Mouse (Mus musculus): ENCODE measurements around the gene Dennd2c.
A peak's percentile ranks its signal among the peaks of the same experiment; 100 is the strongest.
"Not testable (repeated sequence)": the region's sequence is repeated elsewhere in the genome, so short reads cannot be mapped to it uniquely, and the experiment has no call there.

Dennd2c gene

GRCm38 (mm10) chr3:103169771-103170170 lies 67.4 kb downstream of the Dennd2c start:
- peak; percentile 77 for DNase-seq (ENCODE audit: low read depth, low spot score)

GRCm38 (mm10) chr3:103171505-103172267 lies 69.3 kb downstream of the Dennd2c start, which contains the start of gene Bcas2:
Gene Bcas2, plus strand, starts transcription at chr3:103171655.
- DNase-seq (ENCODE audit: low read depth, low spot score), result peak; percentile 99

GRCm38 (mm10) chr3:103172615-103173014 lies 70.2 kb downstream of the Dennd2c start:
- DNase-seq (ENCODE audit: low read depth, low spot score), result no peak

- no peak for DNase-seq (ENCODE audit: low read depth, low spot score)
These were observed 74.3 kb downstream of the Dennd2c start for GRCm38 (mm10) chr3:103176740-103177139.

GRCm38 (mm10) chr3:103179527-103179926 lies 77.1 kb downstream of the Dennd2c start:
- no peak for DNase-seq (ENCODE audit: low read depth, low spot score)

GRCm38 (mm10) chr3:103181171-103181570 lies 78.8 kb downstream of the Dennd2c start:
- no peak for DNase-seq (ENCODE audit: low read depth, low spot score)

GRCm38 (mm10) chr3:103182821-103183220 lies 80.4 kb downstream of the Dennd2c start:
- no peak for DNase-seq (ENCODE audit: low read depth, low spot score)

- not testable (repeated sequence) for DNase-seq (ENCODE audit: low read depth, low spot score)
These were observed 82.1 kb downstream of the Dennd2c start for GRCm38 (mm10) chr3:103184467-103184866.

GRCm38 (mm10) chr3:103188451-103188850 lies 86.0 kb downstream of the Dennd2c start:
- no peak for DNase-seq (ENCODE audit: low read depth, low spot score)

GRCm38 (mm10) chr3:103188856-103189255 lies 86.5 kb downstream of the Dennd2c start:
- no peak for DNase-seq (ENCODE audit: low read depth, low spot score)

- DNase-seq (ENCODE audit: low read depth, low spot score), result no peak
These were observed 89.8 kb downstream of the Dennd2c start for GRCm38 (mm10) chr3:103192161-103192560.

GRCm38 (mm10) chr3:103193186-103193585 lies 90.8 kb downstream of the Dennd2c start:
- no peak for DNase-seq (ENCODE audit: low read depth, low spot score)

GRCm38 (mm10) chr3:103196320-103196823 lies 94.0 kb downstream of the Dennd2c start:
- no peak for DNase-seq (ENCODE audit: low read depth, low spot score)

GRCm38 (mm10) chr3:103199386-103199785 lies 97.0 kb downstream of the Dennd2c start:
- no peak for DNase-seq (ENCODE audit: low read depth, low spot score)

GRCm38 (mm10) chr3:103201105-103201504 lies 98.7 kb downstream of the Dennd2c start:
- not testable (repeated sequence) for DNase-seq (ENCODE audit: low read depth, low spot score)

- no peak for DNase-seq (ENCODE audit: low read depth, low spot score)
These were observed 101.2 kb downstream of the Dennd2c start for GRCm38 (mm10) chr3:103203554-103203953.

- DNase-seq (ENCODE audit: low read depth, low spot score), result no peak
These were observed 102.0 kb downstream of the Dennd2c start for GRCm38 (mm10) chr3:103204445-103204844.

GRCm38 (mm10) chr3:103206393-103206792 lies 104.0 kb downstream of the Dennd2c start:
- DNase-seq (ENCODE audit: low read depth, low spot score), result no peak

GRCm38 (mm10) chr3:103207749-103208148 lies 105.3 kb downstream of the Dennd2c start:
- no peak for DNase-seq (ENCODE audit: low read depth, low spot score)

GRCm38 (mm10) chr3:103208237-103208636 lies 105.8 kb downstream of the Dennd2c start:
- no peak for DNase-seq (ENCODE audit: low read depth, low spot score)

GRCm38 (mm10) chr3:103211101-103211500 lies 108.7 kb downstream of the Dennd2c start:
- no peak for DNase-seq (ENCODE audit: low read depth, low spot score)

- DNase-seq (ENCODE audit: low read depth, low spot score), result no peak
These were observed 109.7 kb downstream of the Dennd2c start for GRCm38 (mm10) chr3:103212142-103212541.

- no peak for DNase-seq (ENCODE audit: low read depth, low spot score)
These were observed 111.1 kb downstream of the Dennd2c start for GRCm38 (mm10) chr3:103213537-103213936.

All from embryo, embryonic 11.5 days (tissue).